Mouse (Mus musculus) MEL (cell line): ENCODE data around the gene Cfap43.

Experiments
- BHLHE40 ChIP-seq: IDR thresholded peaks from 2 replicates; pipeline ENCODE4 v1.6.1; 2012; ENCODE audit warnings: low read depth, mild to moderate bottlenecking, inconsistent platforms, low read length, improper control_type of control experiment, borderline replicate concordance
- CTCF ChIP-seq, 3 experiments: IDR thresholded peaks in 2 of 3; conservative IDR thresholded peaks in 1 of 3; 2 replicates each; pipeline ENCODE4 v1.5.1; 2011 to 2012; ENCODE audit warnings: low read length in 3 of 3, low read depth in 2 of 3, mild to moderate bottlenecking in 2 of 3, improper control_type of control experiment in 1 of 3, inconsistent platforms in 1 of 3, mixed read lengths in 1 of 3, moderate library complexity in 1 of 3; ENCODE audit not compliant: control insufficient read depth in 1 of 3, insufficient read depth in 1 of 3, poor library complexity in 1 of 3, severe bottlenecking in 1 of 3
- ELF1 ChIP-seq: IDR thresholded peaks from 2 replicates; pipeline ENCODE4 v1.6.1; 2014; ENCODE audit warnings: low read depth, mild to moderate bottlenecking, inconsistent platforms, low read length, improper control_type of control experiment, moderate library complexity
- EP300 ChIP-seq, 2 experiments: IDR thresholded peaks; 2 replicates each; pipeline ENCODE4 v1.6.1; 2011; ENCODE audit warnings: improper control_type of control experiment in 2 of 2, low read length in 2 of 2, low read depth in 1 of 2, mild to moderate bottlenecking in 1 of 2
- POLR2A ChIP-seq, 2 experiments: IDR thresholded peaks; 2 replicates each; pipeline ENCODE4 v1.6.1; 2011 to 2012; ENCODE audit warnings: low read length in 2 of 2, mild to moderate bottlenecking in 2 of 2, control low read depth in 1 of 2, improper control_type of control experiment in 1 of 2, low read depth in 1 of 2, moderate library complexity in 1 of 2; ENCODE audit not compliant: control insufficient read depth in 1 of 2, insufficient read depth in 1 of 2, poor library complexity in 1 of 2
- RCOR1 ChIP-seq: IDR thresholded peaks from 2 replicates; pipeline ENCODE4 v1.6.1; 2012; ENCODE audit warnings: low read depth, mild to moderate bottlenecking, inconsistent platforms, low read length, improper control_type of control experiment
- USF2 ChIP-seq, 2 experiments: IDR thresholded peaks; 2 replicates each; pipeline ENCODE4 v1.6.1; 2011 to 2012; ENCODE audit warnings: improper control_type of control experiment in 2 of 2, low read length in 2 of 2, borderline replicate concordance in 1 of 2, inconsistent platforms in 1 of 2, low read depth in 1 of 2, mild to moderate bottlenecking in 1 of 2; ENCODE audit not compliant: insufficient read depth in 1 of 2

DNA sequence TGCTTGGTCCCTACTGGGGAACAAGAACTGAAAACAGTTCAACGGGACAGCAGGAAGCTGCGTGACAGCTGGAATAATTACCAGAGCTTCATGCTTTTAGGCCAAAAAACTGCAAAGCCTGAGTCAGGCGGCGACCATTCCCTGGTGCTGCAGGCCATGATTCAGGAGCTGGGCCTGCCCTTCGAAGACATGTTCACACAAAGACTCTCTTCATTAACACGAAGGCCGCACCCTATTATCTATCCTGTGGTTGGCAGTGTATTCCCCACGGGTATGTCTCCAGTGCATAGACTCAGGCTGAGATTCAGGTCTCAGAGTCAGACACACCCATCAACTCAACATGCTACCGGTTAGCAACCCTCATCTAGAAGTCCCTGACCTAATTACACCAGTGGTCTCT is 220.8 kb downstream of the Cfap43 start:
- TF ChIP-seq EP300 (IDR thresholded peaks at IDR 0.05; ENCODE audit: low read depth in 1 of 2, low read length in 2 of 2) (no peak), POLR2A (IDR thresholded peaks at IDR 0.05; ENCODE audit: control insufficient read depth in 1 of 2, insufficient read depth in 1 of 2, low read depth in 1 of 2, low read length in 2 of 2, poor library complexity in 1 of 2) (no peak), CTCF (IDR thresholded peaks at IDR 0.05 in 2 of 3, conservative IDR thresholded peaks at IDR 0.05 in 1 of 3; ENCODE audit: control insufficient read depth in 1 of 3, insufficient read depth in 1 of 3, low read depth in 2 of 3, low read length in 3 of 3, poor library complexity in 1 of 3, severe bottlenecking in 1 of 3) (no peak), BHLHE40 (no peak), RCOR1 (no peak), ELF1 (no peak), USF2 (IDR thresholded peaks at IDR 0.05; ENCODE audit: borderline replicate concordance in 1 of 2, insufficient read depth in 1 of 2, low read depth in 1 of 2, low read length in 2 of 2) (no peak)
